Mouse (Mus musculus) T-helper 17 cell (primary cell): Measurements from ENCODE around the gene Scgb2b18.
"Not testable (repeated sequence)": the region's sequence is repeated elsewhere in the genome, so short reads cannot be mapped to it uniquely, and the experiment has no call there.

Experiments
- in situ Hi-C, 2 experiments: fragments of 300-600 bp; cut with MboI, MseI; formaldehyde crosslinking; loops; 1 replicate in 1 of 2; 2 replicates in 1 of 2; pipeline ENCODE4 v1.15.1; 2025; ENCODE audit warnings: high pct_unique_total_duplicates in 2 of 2

Scgb2b18 gene

GRCm38 (mm10) chr7:33173764-33174163 is at the start of gene Scgb2b18:
Gene Scgb2b18, minus strand, starts transcription at chr7:33173864.
- in situ Hi-C loops = loop anchor here in 1 of 2 experiments (10.0 kb wide), 1 partner anchor 959 kb away; the partner anchor contains the start of gene Scgb2b11

DNA sequence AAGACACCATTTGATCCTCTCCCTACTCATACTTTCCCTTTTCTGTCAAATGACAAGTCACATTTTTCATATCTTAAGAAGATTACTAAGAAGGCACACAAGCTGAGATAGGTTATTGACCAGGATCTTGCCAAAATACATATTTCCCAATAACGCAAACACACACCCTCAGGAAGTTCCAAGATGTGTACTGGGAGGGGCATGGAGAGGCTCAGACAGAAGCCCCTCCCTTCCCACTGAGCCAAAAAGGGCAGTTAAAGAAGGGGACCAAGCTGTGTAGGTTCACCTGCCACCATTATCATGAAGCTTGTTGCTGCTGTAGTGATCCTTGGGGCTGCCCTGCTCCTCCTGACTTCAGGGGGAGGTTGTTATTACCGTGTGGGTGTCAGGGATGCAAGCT is 11.6 kb upstream of the Scgb2b18 start, which contains the start of gene Scgb1b18:
Gene Scgb1b18 (plus strand): TSS at position 301 of the 400 bp plus-strand sequence.
- in situ Hi-C loops = not testable (repeated sequence)
